Mouse (Mus musculus): ENCODE data around the gene Igdcc3. TPM values are rescaled to one million over a fixed set of nuclear protein-coding genes. Genes with fewer than 3 reads are reported as not detected.

The Igdcc3 gene
- total and polyA plus RNA-seq, 3 experiments = 0.21 to 0.26 TPM; not detected in 1

DNA sequence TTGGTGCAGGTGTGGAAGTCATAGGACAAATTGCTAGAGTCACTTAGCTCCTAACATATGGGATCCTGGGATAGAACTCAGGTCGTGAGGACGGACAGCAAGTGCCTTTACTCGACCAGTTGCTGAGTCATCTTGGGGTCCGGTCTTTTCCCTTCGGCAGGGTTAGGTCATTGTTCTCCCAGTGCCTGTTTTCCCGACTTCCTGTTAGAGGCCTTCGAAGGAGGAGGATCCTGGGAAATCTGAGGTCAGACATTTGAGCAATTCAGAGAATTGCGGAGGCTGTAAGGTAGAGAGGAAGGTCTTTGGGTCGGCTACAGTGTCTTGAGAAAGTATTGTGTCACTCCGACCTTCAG lies 73.4 kb downstream of the Igdcc3 start:
- dilution Hi-C loops (cut with MboI; ENCODE audit: extremely low pct_ligation_motif_present, extremely low pct_unique_long_range_greater_than_20kb, low sequenced_read_pairs) = no loop called here
- TF ChIP-seq TBP (conservative IDR thresholded peaks at IDR 0.05; ENCODE audit: low read depth, low read length) = no peak
- no peak for TF ChIP-seq UBTF (IDR thresholded peaks at IDR 0.05; ENCODE audit: low read depth, low read length)
- no peak for TF ChIP-seq CTCF (conservative IDR thresholded peaks at IDR 0.05 in 1 of 2, IDR thresholded peaks at IDR 0.05 in 1 of 2; ENCODE audit: low read depth in 2 of 2, low read length in 2 of 2)
- TF ChIP-seq NELFE (IDR thresholded peaks at IDR 0.05; ENCODE audit: low read depth, low read length) = 0 out of 2 replicates have a peak, but pooled peaks have one; percentile 1
- TF ChIP-seq MAFK (IDR thresholded peaks at IDR 0.05; ENCODE audit: insufficient replicate concordance, low read length) = 0 out of 2 replicates have a peak, but pooled peaks have one; percentile 21

DNA sequence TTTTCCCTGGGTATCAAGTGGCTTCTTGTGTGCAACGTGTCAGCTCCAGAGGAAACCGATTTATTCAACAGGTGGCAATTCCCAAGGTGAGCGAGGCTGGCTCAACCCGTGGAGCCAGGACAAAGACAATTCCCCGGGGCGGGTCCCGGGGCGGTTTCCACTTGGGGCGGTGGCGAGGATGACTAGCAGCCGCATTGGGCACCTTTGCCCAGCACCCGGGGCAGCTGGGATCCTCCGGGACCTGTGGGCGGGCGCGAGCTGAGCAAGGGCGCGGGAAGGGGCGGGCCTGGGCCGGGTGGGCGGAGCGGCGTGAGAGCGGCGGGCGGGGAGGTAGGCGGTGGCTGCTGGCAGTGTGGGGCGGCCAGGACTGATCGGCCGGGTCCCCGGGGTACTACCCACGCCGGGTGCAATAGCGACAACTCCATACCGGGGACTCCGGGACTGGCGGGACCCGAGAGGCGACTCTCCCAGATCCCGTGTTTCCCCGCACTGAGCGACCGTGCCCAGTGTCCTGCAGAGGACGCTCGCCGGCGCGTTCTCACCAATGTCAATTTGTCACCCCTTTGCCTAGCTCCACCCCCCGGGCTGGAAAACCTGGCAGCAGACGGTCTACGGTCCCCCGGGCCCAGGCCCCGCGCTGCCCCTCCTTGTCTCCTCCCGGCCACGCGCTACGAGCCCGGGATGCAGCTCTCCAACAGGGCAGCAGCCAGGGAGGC lies 73.9 kb downstream of the Igdcc3 start:
- Histone ChIP-seq H3K4me3 (replicated peaks in 1 of 3; ENCODE audit: low read depth in 2 of 3, low read length in 2 of 3, poor library complexity in 1 of 3) (peak overlapping the region; percentile 59 to 92 (median 59)), H3K36me3 (replicated peaks in 1 of 2; ENCODE audit: control insufficient read depth in 1 of 2, insufficient read depth in 1 of 2, low read length in 1 of 2) (no peaks in the 10 kb centered on the region), H3K79me2 (replicated peaks; ENCODE audit: control insufficient read depth, extremely low read depth, insufficient read depth, poor library complexity, severe bottlenecking) (no peaks in the 10 kb centered on the region), H3K9me3 (replicated peaks; ENCODE audit: low read length) (no peaks in the 10 kb centered on the region), H3K4me2 (ENCODE audit: insufficient read depth, low read depth, poor library complexity, severe bottlenecking) (peak overlapping the region; percentile 93), H3K4me1 (ENCODE audit: control insufficient read depth in 1 of 2, insufficient read depth in 2 of 2) (peaks cover 0 to 20% of the 10 kb centered on the region in 2 experiments; a peak in 2 of 4 replicates), H3K27me3 (replicated peaks) (peaks cover 9% of the 10 kb centered on the region), H3K9ac (ENCODE audit: insufficient read depth, low read depth) (peak overlapping the region; percentile 84), H3K27ac (ENCODE audit: insufficient read depth, low read depth) (peak overlapping the region; percentile 35; the same call in 1 of the 2 replicates)
- TF ChIP-seq MXI1 (IDR thresholded peaks at IDR 0.05; ENCODE audit: low read depth, low read length) = no peak; the same call in none of the 2 replicates
- 0 out of 2 replicates have a peak, but pooled peaks have one; percentile 43 for TF ChIP-seq TCF12 (IDR thresholded peaks at IDR 0.05; ENCODE audit: low read depth, low read length)
- peak; percentile 57; the same call in 1 of the 2 replicates for TF ChIP-seq POLR2A (IDR thresholded peaks at IDR 0.05; ENCODE audit: low read depth, low read length)
- TF ChIP-seq SIN3A (IDR thresholded peaks at IDR 0.05; ENCODE audit: low read length) = peak; percentile 20; the same call in 1 of the 2 replicates
- TF ChIP-seq JUND (conservative IDR thresholded peaks at IDR 0.05; ENCODE audit: low read depth, low read length) = no peak
- peak in 1 of 2 experiments; percentile 55; a peak in 2 of 4 replicates for TF ChIP-seq CTCF (conservative IDR thresholded peaks at IDR 0.05 in 1 of 2, IDR thresholded peaks at IDR 0.05 in 1 of 2; ENCODE audit: low read depth in 2 of 2, low read length in 2 of 2)
- TF ChIP-seq UBTF (IDR thresholded peaks at IDR 0.05; ENCODE audit: low read depth, low read length) = 0 out of 2 replicates have a peak, but pooled peaks have one; percentile 16
- no peak; the same call in 1 of the 2 replicates for TF ChIP-seq RAD21 (IDR thresholded peaks at IDR 0.05; ENCODE audit: low read depth, low read length)
- TF ChIP-seq RCOR1 (conservative IDR thresholded peaks at IDR 0.05; ENCODE audit: low read depth, low read length) = no peak
- 0 out of 2 replicates have a peak, but pooled peaks have one; percentile 11 for TF ChIP-seq NELFE (IDR thresholded peaks at IDR 0.05; ENCODE audit: low read depth, low read length)
- dilution Hi-C loops (cut with MboI; ENCODE audit: extremely low pct_ligation_motif_present, extremely low pct_unique_long_range_greater_than_20kb, low sequenced_read_pairs) (no loop called here), in situ Hi-C loops (cut with MboI; ENCODE audit: low pct_ligation_motif_present, low pct_unique_long_range_greater_than_20kb, low sequenced_read_pairs) (no loop called here)
- DNase-seq (ENCODE audit: extremely low read depth) = peak; percentile 54

More for the DNA sequence above, 73.4 kb downstream of the Igdcc3 start:
- Histone ChIP-seq H3K79me2 (replicated peaks; ENCODE audit: control insufficient read depth, extremely low read depth, insufficient read depth, poor library complexity, severe bottlenecking) (no peaks in the 10 kb centered on the region), H3K4me2 (ENCODE audit: insufficient read depth, low read depth, poor library complexity, severe bottlenecking) (peak overlapping the region; percentile 93), H3K27ac (ENCODE audit: insufficient read depth, low read depth) (no peak overlapping the region), H3K4me3 (replicated peaks in 1 of 3; ENCODE audit: low read depth in 2 of 3, low read length in 2 of 3, poor library complexity in 1 of 3) (peak overlapping the region; percentile 20 to 92 (median 59)), H3K27me3 (replicated peaks) (peaks cover 9% of the 10 kb centered on the region), H3K9ac (ENCODE audit: insufficient read depth, low read depth) (no peak overlapping the region; the same call in 1 of the 2 replicates), H3K9me3 (replicated peaks; ENCODE audit: low read length) (no peaks in the 10 kb centered on the region), H3K36me3 (replicated peaks in 1 of 2; ENCODE audit: control insufficient read depth in 1 of 2, insufficient read depth in 1 of 2, low read length in 1 of 2) (no peaks in the 10 kb centered on the region), H3K4me1 (ENCODE audit: control insufficient read depth in 1 of 2, insufficient read depth in 2 of 2) (peaks cover 0 to 20% of the 10 kb centered on the region in 2 experiments; a peak in 2 of 4 replicates)
- DNase-seq (ENCODE audit: extremely low read depth) = no peak
- in situ Hi-C loops (cut with MboI; ENCODE audit: low pct_ligation_motif_present, low pct_unique_long_range_greater_than_20kb, low sequenced_read_pairs) = no loop called here

Data from CH12.LX (cell line).